Mouse (Mus musculus): Measurements from ENCODE around the gene Mcm6.

DNA sequence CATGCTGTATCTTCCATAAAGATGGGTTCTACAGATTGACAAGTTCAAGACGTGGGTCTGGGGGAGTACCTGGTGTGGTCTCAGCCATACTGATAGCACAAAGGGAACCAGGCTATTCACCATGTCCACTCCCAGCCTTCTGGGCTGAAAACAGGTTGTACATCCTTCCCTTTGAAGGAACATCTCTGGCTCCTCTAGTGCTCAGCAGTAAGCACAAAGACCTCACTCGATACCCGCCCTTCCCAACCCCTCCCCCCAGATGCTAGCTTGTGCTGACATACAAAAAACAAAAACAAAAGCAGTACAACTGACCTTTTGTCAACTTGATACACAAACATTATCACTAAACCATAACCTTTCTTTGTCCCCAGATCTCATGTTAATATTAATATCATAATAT, 35.2 kb upstream of the Mcm6 start:
- TF ChIP-seq CTCF (IDR thresholded peaks at IDR 0.05; ENCODE audit: extremely low read depth, insufficient read depth, low read length): no peak
- no peak for TF ChIP-seq POLR2A (IDR thresholded peaks at IDR 0.05; ENCODE audit: extremely low read depth, insufficient read depth, low read length)

Data from cortical plate, adult 2 months (tissue).